Mouse (Mus musculus) lung, postnatal 0 days (tissue): ENCODE measurements at regions not wholly inside any gene's neighbourhood (a gene's known extent, or its start where the extent isn't known, plus 50 kb on each side); places are given as distances from the start of the nearest gene placed in this dataset.

Source experiments
- ATAC-seq: fragments of 200-750 bp; cut with Nextera tagmentation; 2 replicates; pipeline ENCODE4 v1.8.0; 2017; ENCODE audit warnings: moderate library complexity
- DNase-seq: peaks from one replicate; pipeline ENCODE4 v3.0.0-alpha.2; 2016; ENCODE audit warnings: low spot score
- H3K27ac ChIP-seq: fragments of 300-500 bp; sonication (generic); 2 replicates; pipeline ENCODE4 v1.5.1; 2014; ENCODE audit warnings: antibody characterized with exemption, mild to moderate bottlenecking, low read length, mixed read lengths
- H3K27me3 ChIP-seq: fragments of 300-500 bp; sonication (generic); replicated peaks from 2 replicates; pipeline ENCODE4 v1.6.1; 2014; ENCODE audit warnings: low read length, mixed read lengths; ENCODE audit not compliant: insufficient read depth
- H3K36me3 ChIP-seq: fragments of 300-500 bp; sonication (generic); 2 replicates; pipeline ENCODE4 v1.6.1; 2014; ENCODE audit warnings: low read length, mixed read lengths; ENCODE audit not compliant: insufficient read depth
- H3K4me1 ChIP-seq: fragments of 300-500 bp; sonication (generic); 2 replicates; pipeline ENCODE4 v1.6.1; 2014; ENCODE audit warnings: antibody characterized with exemption, low read depth, low read length, mixed read lengths; ENCODE audit not compliant: insufficient read depth
- H3K4me2 ChIP-seq: fragments of 300-500 bp; sonication (generic); replicated peaks from 2 replicates; pipeline ENCODE4 v1.6.1; 2014; ENCODE audit warnings: low read depth, mild to moderate bottlenecking, low read length, moderate library complexity, mixed read lengths
- H3K4me3 ChIP-seq: fragments of 300-500 bp; sonication (generic); 2 replicates; pipeline ENCODE4 v1.5.1; 2014; ENCODE audit warnings: low read depth, low read length
- H3K9ac ChIP-seq: fragments of 300-500 bp; sonication (generic); replicated peaks from 2 replicates; pipeline ENCODE4 v1.6.1; 2014; ENCODE audit warnings: low read depth, mild to moderate bottlenecking
- H3K9me3 ChIP-seq: fragments of 300-500 bp; sonication (generic); 2 replicates; pipeline ENCODE4 v1.6.1; 2016; ENCODE audit warnings: low read length, mixed read lengths
- CTCF ChIP-seq: IDR thresholded peaks from 2 replicates; pipeline ENCODE4 v1.5.1; 2016; ENCODE audit warnings: antibody characterized with exemption, mild to moderate bottlenecking
- EP300 ChIP-seq: IDR thresholded peaks from 2 replicates; pipeline ENCODE4 v1.6.1; 2016; ENCODE audit warnings: antibody characterized with exemption, mild to moderate bottlenecking, control low read depth
- WGBS: fragments of 180-500 bp; shearing (Covaris S2); extraction: QIAGEN DNeasy Blood & Tissue Kit; methylation state at CpG from one replicate; pipeline ENCODE4 v1.1.7; 2014; 5-methylcytosine and 5-hydroxymethylcytosine counted together

- no peaks in the 10 kb centered on the region for H3K4me1 ChIP-seq
- no peaks in the 10 kb centered on the region for H3K27me3 ChIP-seq
- no peak overlapping the region for H3K27ac ChIP-seq
- ATAC-seq (no peak), DNase-seq (no peak)
- no peak overlapping the region for H3K4me3 ChIP-seq
- TF ChIP-seq EP300, result no peak
- TF ChIP-seq CTCF, result no peak
- no peak overlapping the region for H3K4me2 ChIP-seq
- 48% methylated on average over 5 of the region's 5 CpGs for WGBS
- H3K9me3 ChIP-seq, result no peaks in the 10 kb centered on the region
- H3K36me3 ChIP-seq, result no peaks in the 10 kb centered on the region
- no peak overlapping the region for H3K9ac ChIP-seq
Measured at GRCm38 (mm10) chr6:66479576-66479975, 55.6 kb upstream of the Mad2l1 start.

GRCm38 (mm10) chr6:66480207-66480606, 55.0 kb upstream of the Mad2l1 start:
- TF ChIP-seq EP300 (no peak), CTCF (peak; percentile 54)
- Histone ChIP-seq H3K27me3 (no peaks in the 10 kb centered on the region), H3K4me3 (no peak overlapping the region), H3K36me3 (no peaks in the 10 kb centered on the region), H3K9ac (no peak overlapping the region), H3K27ac (no peak overlapping the region), H3K4me2 (no peak overlapping the region), H3K4me1 (no peaks in the 10 kb centered on the region), H3K9me3 (no peaks in the 10 kb centered on the region)
- WGBS, result 58% methylated on average over 2 of the region's 2 CpGs
- ATAC-seq, result no peak
- peak; percentile 28 for DNase-seq

- TF ChIP-seq CTCF, result no peak
- no peak for TF ChIP-seq EP300
- H3K4me3 ChIP-seq, result no peak overlapping the region
- no peaks in the 10 kb centered on the region for H3K4me1 ChIP-seq
- ATAC-seq (no peak), DNase-seq (no peak)
- 85% methylated on average over 3 of the region's 3 CpGs for WGBS
- no peak overlapping the region for H3K4me2 ChIP-seq
- H3K27me3 ChIP-seq, result no peaks in the 10 kb centered on the region
- H3K27ac ChIP-seq, result no peak overlapping the region
- no peaks in the 10 kb centered on the region for H3K9me3 ChIP-seq
- H3K36me3 ChIP-seq, result no peaks in the 10 kb centered on the region
- no peak overlapping the region for H3K9ac ChIP-seq
Measured at GRCm38 (mm10) chr6:66482797-66483196, 52.4 kb upstream of the Mad2l1 start.
